Mouse (Mus musculus): ENCODE results near the gene Gm3409. TPM values are rescaled to one million over a fixed set of nuclear protein-coding genes. Genes with fewer than 3 reads are reported as not detected.
"Not testable (repeated sequence)": the region's sequence is repeated elsewhere in the genome, so short reads cannot be mapped to it uniquely, and the experiment has no call there.

The Gm3409 gene
- not detected in 2 replicates for polyA plus RNA-seq (2016; fragmentation: Nextera tagmentation; extraction: Ambion mirVana)

- not testable (repeated sequence) for H3K4me3 ChIP-seq; DNase-seq (ENCODE audit: low spot score); H3K27ac ChIP-seq (replicated peaks); H3K9me3 ChIP-seq (replicated peaks); H3K36me3 ChIP-seq; H3K27me3 ChIP-seq (ENCODE audit: low read depth, poor library complexity, severe bottlenecking); H3K4me1 ChIP-seq
- 97% methylated on average over 3 of the region's 3 CpGs for WGBS
Observed at GRCm38 (mm10) chr5:146537347-146537746, at the start of gene Gm3409. TSS of gene Gm3409 (plus strand) at chr5:146537647.

DNA sequence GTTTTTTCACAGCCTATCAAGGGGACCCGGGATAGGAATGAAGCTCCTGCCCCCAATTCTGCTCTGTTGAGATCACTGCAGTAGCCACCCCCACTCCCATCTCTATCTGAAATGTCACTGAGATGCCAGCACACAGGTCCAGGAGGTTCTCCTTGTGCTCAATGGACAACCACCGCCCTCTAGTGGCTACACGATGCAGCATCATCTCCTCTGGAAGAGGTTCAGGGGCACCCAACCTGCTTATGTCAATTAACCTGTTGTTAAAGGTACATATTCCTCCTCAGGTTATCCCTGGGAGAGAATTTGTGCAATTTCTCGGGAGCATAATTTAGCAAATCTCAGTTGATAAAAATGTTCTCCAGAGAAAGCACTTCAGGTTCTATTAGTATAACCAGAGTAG, 48.5 kb upstream of the Gm3409 start:
- not testable (repeated sequence) for H3K36me3 ChIP-seq; H3K9me3 ChIP-seq (replicated peaks); H3K4me1 ChIP-seq; H3K4me3 ChIP-seq; H3K27ac ChIP-seq (replicated peaks); DNase-seq (ENCODE audit: low spot score); H3K27me3 ChIP-seq (ENCODE audit: low read depth, poor library complexity, severe bottlenecking)
- 13% methylated on average over 3 of the region's 4 CpGs for WGBS

- not testable (repeated sequence) for H3K27me3 ChIP-seq (ENCODE audit: low read depth, poor library complexity, severe bottlenecking); H3K36me3 ChIP-seq; H3K9me3 ChIP-seq (replicated peaks); H3K4me3 ChIP-seq; H3K27ac ChIP-seq (replicated peaks); H3K4me1 ChIP-seq; DNase-seq (ENCODE audit: low spot score)
- WGBS = no CpG with 5 or more reads among the region's 5 CpGs
Observed at GRCm38 (mm10) chr5:146491063-146491462, 46.4 kb upstream of the Gm3409 start, which contains the start of gene Gm6370. TSS of gene Gm6370 (plus strand) at chr5:146491363.

- H3K27ac ChIP-seq (replicated peaks); DNase-seq (ENCODE audit: low spot score); H3K36me3 ChIP-seq; H3K4me3 ChIP-seq; H3K4me1 ChIP-seq; H3K9me3 ChIP-seq (replicated peaks); H3K27me3 ChIP-seq (ENCODE audit: low read depth, poor library complexity, severe bottlenecking): not testable (repeated sequence)
- WGBS = no CpG with 5 or more reads among the region's 5 CpGs
Observed at GRCm38 (mm10) chr5:146502099-146502498, 35.3 kb upstream of the Gm3409 start, which contains the start of gene 4930449I24Rik. TSS of gene 4930449I24Rik (plus strand) at chr5:146502399.

GRCm38 (mm10) chr5:146513823-146514222, 23.6 kb upstream of the Gm3409 start, which contains the start of gene Gm3402:
TSS of gene Gm3402 (plus strand) at chr5:146514123.
- not testable (repeated sequence) for H3K27ac ChIP-seq (replicated peaks); H3K27me3 ChIP-seq (ENCODE audit: low read depth, poor library complexity, severe bottlenecking); H3K36me3 ChIP-seq; DNase-seq (ENCODE audit: low spot score); H3K4me1 ChIP-seq; H3K4me3 ChIP-seq; H3K9me3 ChIP-seq (replicated peaks)
- 100% methylated on average over 1 of the region's 5 CpGs for WGBS

DNA sequence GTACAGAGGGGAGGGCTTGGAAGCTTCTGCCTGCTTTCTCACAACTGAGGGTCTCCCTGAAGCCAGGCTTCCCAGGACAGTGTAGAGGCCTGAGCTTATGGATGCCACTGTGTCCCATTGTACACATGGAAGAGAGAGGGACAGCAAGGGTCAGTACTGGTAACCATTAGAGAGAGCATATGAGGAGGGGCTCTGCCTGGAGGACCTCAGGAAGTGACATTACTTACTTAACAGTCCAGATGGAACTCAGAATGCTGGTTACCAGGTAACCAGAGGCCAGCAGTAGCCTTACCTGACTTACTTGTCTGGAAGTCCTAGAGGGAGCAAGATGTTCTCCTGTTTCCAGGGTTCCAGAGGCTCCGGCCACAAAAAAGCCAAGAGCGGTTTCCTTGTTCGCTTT, 11.9 kb upstream of the Gm3409 start, which contains the start of gene Gm3404:
Gene Gm3404, plus strand, starts transcription at position 301 of the 400 bp plus-strand sequence.
- not testable (repeated sequence) for H3K27me3 ChIP-seq (ENCODE audit: low read depth, poor library complexity, severe bottlenecking); H3K27ac ChIP-seq (replicated peaks); H3K4me1 ChIP-seq; H3K9me3 ChIP-seq (replicated peaks); H3K36me3 ChIP-seq; DNase-seq (ENCODE audit: low spot score); H3K4me3 ChIP-seq
- WGBS = 100% methylated on average over 3 of the region's 3 CpGs

GRCm38 (mm10) chr5:146555836-146556235, 18.4 kb downstream of the Gm3409 start, which contains the start of gene Gm3415:
TSS of gene Gm3415 (plus strand) at chr5:146556136.
- H3K27me3 ChIP-seq (ENCODE audit: low read depth, poor library complexity, severe bottlenecking); H3K4me3 ChIP-seq; H3K36me3 ChIP-seq; H3K27ac ChIP-seq (replicated peaks); DNase-seq (ENCODE audit: low spot score); H3K4me1 ChIP-seq; H3K9me3 ChIP-seq (replicated peaks): not testable (repeated sequence)
- no CpG with 5 or more reads among the region's 3 CpGs for WGBS

- 89% methylated on average over 1 of the region's 1 CpGs for WGBS
- Histone ChIP-seq H3K4me1 (no peaks in the 10 kb centered on the region), H3K27me3 (ENCODE audit: low read depth, poor library complexity, severe bottlenecking) (no peaks in the 10 kb centered on the region), H3K4me3 (no peak overlapping the region), H3K9me3 (replicated peaks) (no peaks in the 10 kb centered on the region), H3K36me3 (no peaks in the 10 kb centered on the region), H3K27ac (replicated peaks) (no peak overlapping the region)
- DNase-seq (ENCODE audit: low spot score) = no peak
Observed at GRCm38 (mm10) chr5:146564259-146564658, 26.8 kb downstream of the Gm3409 start.

GRCm38 (mm10) chr5:146567054-146567453, 29.6 kb downstream of the Gm3409 start:
- Histone ChIP-seq H3K27ac (replicated peaks) (no peak overlapping the region), H3K36me3 (no peaks in the 10 kb centered on the region), H3K4me3 (no peak overlapping the region), H3K4me1 (no peaks in the 10 kb centered on the region), H3K9me3 (replicated peaks) (no peaks in the 10 kb centered on the region), H3K27me3 (ENCODE audit: low read depth, poor library complexity, severe bottlenecking) (no peaks in the 10 kb centered on the region)
- peak; percentile 58 for DNase-seq (ENCODE audit: low spot score)
- 58% methylated on average over 4 of the region's 4 CpGs for WGBS

DNA sequence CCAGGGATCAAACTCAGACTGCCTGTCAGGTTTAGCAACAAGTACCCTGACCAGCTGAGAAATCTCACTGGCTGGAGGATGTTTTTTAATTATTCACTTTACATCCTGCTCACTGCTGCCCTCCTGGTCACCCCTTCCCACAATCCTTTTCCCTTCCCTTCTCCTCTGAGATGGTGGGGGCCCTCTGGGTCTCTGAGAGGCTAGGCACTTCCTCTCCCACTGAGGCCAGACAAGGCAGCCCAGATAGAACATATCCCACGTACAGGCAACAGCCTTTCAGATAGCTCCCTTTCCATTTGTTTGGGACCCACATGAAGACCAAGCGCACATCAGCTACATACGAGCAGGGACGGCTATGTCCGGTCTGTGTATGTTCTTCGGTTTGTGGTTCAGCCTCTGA, 32.7 kb downstream of the Gm3409 start:
- H3K4me1 ChIP-seq; H3K4me3 ChIP-seq; H3K36me3 ChIP-seq; DNase-seq (ENCODE audit: low spot score); H3K27me3 ChIP-seq (ENCODE audit: low read depth, poor library complexity, severe bottlenecking); H3K27ac ChIP-seq (replicated peaks); H3K9me3 ChIP-seq (replicated peaks): not testable (repeated sequence)
- 87% methylated on average over 6 of the region's 6 CpGs for WGBS

GRCm38 (mm10) chr5:146571830-146572734, 34.6 kb downstream of the Gm3409 start:
- not testable (repeated sequence) for H3K9me3 ChIP-seq (replicated peaks); DNase-seq (ENCODE audit: low spot score); H3K4me1 ChIP-seq; H3K27me3 ChIP-seq (ENCODE audit: low read depth, poor library complexity, severe bottlenecking); H3K36me3 ChIP-seq; H3K4me3 ChIP-seq; H3K27ac ChIP-seq (replicated peaks)
- WGBS = 75% methylated on average over 6 of the region's 6 CpGs

- not testable (repeated sequence) for H3K4me3 ChIP-seq; H3K4me1 ChIP-seq; H3K27ac ChIP-seq (replicated peaks); DNase-seq (ENCODE audit: low spot score); H3K27me3 ChIP-seq (ENCODE audit: low read depth, poor library complexity, severe bottlenecking); H3K9me3 ChIP-seq (replicated peaks); H3K36me3 ChIP-seq
- WGBS = 91% methylated on average over 4 of the region's 4 CpGs
Observed at GRCm38 (mm10) chr5:146572735-146573042, 35.2 kb downstream of the Gm3409 start.

- no peaks in the 10 kb centered on the region for H3K9me3 ChIP-seq (replicated peaks)
- H3K27ac ChIP-seq (replicated peaks) = no peak overlapping the region
- no peaks in the 10 kb centered on the region; the same call in 1 of the 2 replicates for H3K27me3 ChIP-seq (ENCODE audit: low read depth, poor library complexity, severe bottlenecking)
- H3K4me1 ChIP-seq = no peaks in the 10 kb centered on the region
- 92% methylated on average over 3 of the region's 3 CpGs for WGBS
- H3K36me3 ChIP-seq = no peaks in the 10 kb centered on the region
- no peak overlapping the region for H3K4me3 ChIP-seq
- no peak for DNase-seq (ENCODE audit: low spot score)
Observed at GRCm38 (mm10) chr5:146576668-146577067, 39.2 kb downstream of the Gm3409 start.

All from midbrain, embryonic 10.5 days (tissue).